Mouse (Mus musculus): ENCODE data around the gene 5530401A14Rik. TPM values are rescaled to one million over a fixed set of nuclear protein-coding genes. Genes with fewer than 3 reads are reported as not detected.

5530401A14Rik gene
- total RNA-seq, 2 experiments from 2014 or later, result 0.08 to 0.12 TPM

DNA sequence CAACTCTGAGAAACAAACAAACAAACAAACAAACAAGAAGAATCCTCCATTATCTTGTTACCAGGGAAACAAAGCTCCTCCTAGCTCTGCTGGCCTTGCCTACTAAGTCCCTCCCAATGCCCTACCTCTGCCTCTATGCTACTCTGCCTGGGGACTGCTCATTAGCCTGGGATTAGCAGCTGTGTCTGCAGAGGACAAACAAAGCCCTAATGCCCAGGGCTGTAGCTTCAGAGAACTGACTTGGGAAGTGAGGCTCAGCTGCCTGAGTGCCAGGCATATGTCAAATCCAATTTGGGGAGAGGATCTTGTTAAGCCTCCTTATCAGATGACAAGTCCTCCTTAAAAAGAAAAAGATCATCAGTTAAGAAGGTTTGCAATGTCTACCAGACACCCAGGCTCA, 65.9 kb downstream of the 5530401A14Rik start:
- DNase-seq (ENCODE audit: low spot score in 2 of 2), result no peak

GRCm38 (mm10) chr11:81937516-81937915, 77.0 kb downstream of the 5530401A14Rik start:
- no peak for DNase-seq (ENCODE audit: low spot score in 2 of 2)

- no peak for DNase-seq (ENCODE audit: low spot score in 2 of 2)
These were observed 80.5 kb downstream of the 5530401A14Rik start for GRCm38 (mm10) chr11:81940988-81941387.

GRCm38 (mm10) chr11:81942167-81942566, 81.7 kb downstream of the 5530401A14Rik start:
- DNase-seq (ENCODE audit: low spot score in 2 of 2), result no peak

Other genes starting within 250 kb of the 5530401A14Rik start
- gene Asic2, start 107.8 kb downstream of the 5530401A14Rik start, total RNA-seq (2021), result under 1 TPM in 1 of 2 experiments, not detected in 1; 0.10 TPM
- gene Ccl2, start 174.9 kb downstream of the 5530401A14Rik start, total RNA-seq (2021), result 10 to 100 TPM in 1 of 2 experiments, 1 to 10 TPM in 1; 4.8 to 10.3 TPM
- not detected for gene Gm17268, start 177.9 kb downstream of the 5530401A14Rik start, total RNA-seq (2021)
- 1 to 10 TPM; 3.7 to 4.2 TPM for gene Ccl7, start 185.0 kb downstream of the 5530401A14Rik start, total RNA-seq (2021)
- gene Ccl11, start 197.2 kb downstream of the 5530401A14Rik start, total RNA-seq (2021), result 1 to 10 TPM; 5.4 to 6.6 TPM
- 1 to 10 TPM; 3.9 to 7.8 TPM for gene Ccl12, start 241.2 kb downstream of the 5530401A14Rik start, total RNA-seq (2021)

Data from gastrocnemius, postnatal 4 days (tissue).